Mouse (Mus musculus) heart, adult 2 months (tissue): ENCODE results near the gene Tesk1.

Source experiments
- CTCF ChIP-seq: fragments of 200-600 bp; IDR thresholded peaks from 2 replicates; pipeline ENCODE4 v1.8.1; 2022; ENCODE audit warnings: antibody characterized with exemption, mild to moderate bottlenecking, moderate library complexity
- EP300 ChIP-seq: fragments of 200-500 bp; IDR thresholded peaks from 2 replicates; pipeline ENCODE4 v1.6.1; 2011; ENCODE audit warnings: low read depth, low read length, control low read depth; ENCODE audit not compliant: insufficient read depth

DNA sequence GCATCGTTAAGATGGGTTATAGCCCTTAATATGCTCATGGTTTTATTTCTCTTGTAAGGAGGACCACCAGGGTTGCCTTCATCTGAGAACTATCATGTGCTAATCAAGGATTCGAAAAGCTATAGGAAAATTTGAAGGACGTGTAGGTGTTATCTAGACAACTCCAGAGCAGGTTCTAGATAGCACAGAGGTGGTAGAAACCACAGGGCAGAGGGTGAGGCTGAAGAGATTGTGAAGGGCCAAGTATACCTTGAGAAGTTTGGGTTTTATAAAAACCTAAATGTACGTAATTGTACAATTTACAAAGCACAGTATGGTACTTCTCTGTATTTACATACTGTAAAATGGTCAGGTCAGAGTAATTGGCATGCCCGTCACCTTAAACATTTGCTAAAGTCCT is 46.6 kb upstream of the Tesk1 start:
- TF ChIP-seq CTCF (no peak), EP300 (no peak)
